Mouse (Mus musculus) layer of hippocampus, adult 8-10 months (tissue): ENCODE data around the gene Barx1. TPM values are rescaled to one million over a fixed set of nuclear protein-coding genes. Genes with fewer than 3 reads are reported as not detected.
A peak's percentile ranks its signal among the peaks of the same experiment; 100 is the strongest.

Experiments
- DNase-seq, 2 experiments: peaks; one replicate each; pipeline ENCODE4 v3.0.0; 2022; ENCODE audit warnings: low spot score in 2 of 2
- total RNA-seq, 4 experiments: library from RNA; stranded (reverse); gene quantifications; 2 replicates each; pipeline ENCODE4 v1.2.4; 2022

Gene Barx1
- total RNA-seq, 4 experiments from 2014 or later = not detected

DNA sequence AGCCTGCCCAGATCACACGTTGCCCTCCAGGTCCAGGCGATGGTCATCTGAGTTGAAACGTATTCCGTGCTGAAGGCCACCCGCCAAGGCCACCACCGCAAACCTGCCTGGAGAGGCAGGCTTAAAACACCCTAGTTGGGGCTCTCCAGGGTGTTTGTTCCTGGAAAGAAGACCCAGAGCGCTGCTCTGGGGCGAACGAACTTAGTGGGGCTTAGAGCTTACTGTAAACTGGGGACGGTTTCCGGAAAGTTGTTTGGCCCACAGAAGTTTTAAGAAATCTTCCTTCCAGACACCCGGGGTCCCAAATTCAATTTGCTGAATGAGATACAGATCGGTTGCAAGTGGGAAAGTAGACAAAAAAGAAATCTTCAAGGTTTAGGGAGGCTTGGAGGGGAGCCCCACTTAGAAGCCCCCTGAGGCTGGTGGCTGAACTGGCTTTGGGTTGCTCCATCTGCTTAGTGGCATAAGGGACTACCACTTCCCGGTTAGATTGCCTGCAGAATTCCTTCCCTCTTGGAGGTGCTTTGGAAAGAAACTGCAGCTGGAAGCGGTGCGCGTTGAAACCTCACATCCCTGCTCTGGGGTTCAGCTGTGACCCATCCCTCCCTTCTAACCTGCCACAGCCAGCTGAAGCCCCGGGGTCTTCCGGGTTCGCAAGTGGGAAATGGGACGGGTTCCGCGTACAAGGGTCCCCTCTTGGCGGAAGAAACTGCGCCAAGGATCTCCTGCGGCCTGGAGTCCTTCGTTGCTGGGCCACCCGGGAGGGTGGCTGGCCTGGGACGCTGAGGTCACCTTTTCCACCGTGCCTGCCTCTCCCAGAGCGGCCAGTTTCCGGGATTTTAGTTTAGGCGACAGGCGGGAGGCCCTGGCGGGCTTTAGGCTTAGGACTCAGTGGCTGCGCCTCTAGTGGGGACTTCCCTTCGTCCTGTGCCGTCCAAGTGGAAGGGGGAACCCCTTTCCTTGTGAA lies 3.3 kb upstream of the Barx1 start:
- no peak for DNase-seq

DNA sequence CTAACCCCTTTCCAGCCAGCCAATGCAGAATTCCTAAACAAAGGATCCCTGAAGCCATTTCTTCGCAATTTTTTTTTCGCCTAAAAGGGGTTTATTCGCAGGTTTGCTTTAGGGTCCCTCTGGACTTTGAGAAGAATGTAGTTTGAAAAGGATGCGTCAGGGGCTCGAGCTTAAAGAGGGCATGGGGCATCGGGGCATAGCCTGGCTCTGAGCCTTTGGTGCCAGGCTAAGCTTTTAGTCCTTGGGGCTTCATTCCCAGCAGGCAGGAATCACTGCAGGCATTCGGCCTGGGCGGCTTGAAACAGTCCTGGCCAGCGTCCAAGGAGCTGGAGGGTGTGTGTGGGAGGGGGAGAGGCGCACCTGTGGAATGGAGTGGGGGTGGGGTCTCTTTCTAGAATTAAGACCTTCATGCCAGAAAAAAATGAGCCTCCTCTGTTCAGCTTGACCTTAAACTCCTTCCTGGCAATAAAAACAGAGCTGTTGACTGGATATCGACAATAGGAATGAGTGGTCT lies 2.5 kb upstream of the Barx1 start:
- DNase-seq = no peak

DNA sequence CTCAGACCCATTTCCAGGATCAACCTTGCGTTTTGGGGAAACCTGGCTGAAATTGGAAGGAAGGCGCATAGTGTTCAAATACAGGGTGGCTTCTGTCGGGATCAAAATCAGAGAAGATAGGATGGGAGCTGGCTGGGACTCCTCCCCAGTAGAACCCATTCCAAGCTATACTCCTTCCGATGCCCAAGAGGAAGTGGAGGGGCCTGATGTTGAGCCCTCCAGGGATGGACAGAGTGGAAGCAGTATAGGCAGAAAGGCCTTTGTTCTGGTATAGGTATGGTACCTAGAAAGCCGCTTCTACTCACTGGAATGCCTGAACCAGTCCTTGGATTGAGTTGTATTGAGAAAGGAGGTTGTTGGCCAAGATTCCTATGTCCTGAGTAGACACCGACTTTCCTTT lies 2.1 kb upstream of the Barx1 start:
- DNase-seq = no peak

DNA sequence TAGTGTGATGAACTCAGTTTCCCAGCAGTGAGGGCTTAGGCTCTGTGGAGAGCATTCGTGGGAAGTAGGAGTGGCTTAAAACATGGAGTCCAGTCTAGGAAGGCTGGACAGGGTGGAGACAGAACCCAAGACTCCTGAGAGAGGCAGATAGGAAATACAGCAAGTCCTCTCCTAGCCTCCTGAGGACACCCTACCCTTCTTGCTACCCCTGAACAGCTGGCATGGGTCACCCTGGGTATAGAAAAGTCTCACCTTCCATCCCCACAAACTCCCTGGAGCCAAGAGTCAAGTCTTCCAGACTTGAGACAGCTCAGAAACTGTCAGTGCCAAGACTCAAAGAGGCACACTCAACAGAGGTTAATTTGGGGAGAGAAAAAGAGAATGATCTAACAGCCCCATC lies 1.2 kb upstream of the Barx1 start:
- DNase-seq = no peak

DNA sequence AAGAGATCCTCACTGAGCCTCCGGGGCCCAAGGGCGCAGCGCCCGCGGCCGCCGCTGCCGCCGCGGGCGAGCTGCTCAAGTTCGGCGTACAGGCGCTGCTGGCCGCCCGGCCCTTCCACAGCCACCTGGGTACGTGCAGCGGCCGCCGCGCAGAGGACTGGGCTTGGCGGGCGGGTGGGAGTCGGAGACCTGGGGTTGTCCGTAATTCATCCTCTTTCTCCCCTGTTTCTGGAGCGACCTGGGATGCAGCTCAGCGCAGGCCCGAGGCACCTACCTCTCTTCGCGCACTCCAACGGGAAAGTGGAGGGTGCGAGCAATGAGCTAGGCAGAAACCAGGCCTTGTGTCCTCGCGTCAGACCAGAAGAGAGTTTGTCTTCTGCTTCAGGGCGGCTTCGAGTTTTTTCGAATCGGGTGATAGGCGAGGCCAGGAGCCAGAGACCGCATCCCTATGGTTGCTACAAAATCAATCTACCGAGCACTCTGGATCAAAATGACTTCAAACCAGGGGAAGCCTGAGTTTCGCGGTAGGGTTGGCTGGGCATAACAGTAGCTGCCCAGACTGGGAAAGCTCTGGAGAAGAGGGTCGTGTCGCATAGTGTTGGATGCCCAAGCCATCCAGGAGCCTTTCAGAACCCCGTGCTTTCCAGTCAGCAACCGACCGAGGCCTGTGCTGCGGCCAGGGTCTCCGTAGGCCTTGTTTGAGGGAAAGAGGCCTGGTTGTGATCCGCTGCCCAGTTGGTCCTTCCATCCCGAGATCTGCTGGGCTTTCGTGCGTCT lies 601 bp downstream of the Barx1 start:
- DNase-seq = no peak

DNA sequence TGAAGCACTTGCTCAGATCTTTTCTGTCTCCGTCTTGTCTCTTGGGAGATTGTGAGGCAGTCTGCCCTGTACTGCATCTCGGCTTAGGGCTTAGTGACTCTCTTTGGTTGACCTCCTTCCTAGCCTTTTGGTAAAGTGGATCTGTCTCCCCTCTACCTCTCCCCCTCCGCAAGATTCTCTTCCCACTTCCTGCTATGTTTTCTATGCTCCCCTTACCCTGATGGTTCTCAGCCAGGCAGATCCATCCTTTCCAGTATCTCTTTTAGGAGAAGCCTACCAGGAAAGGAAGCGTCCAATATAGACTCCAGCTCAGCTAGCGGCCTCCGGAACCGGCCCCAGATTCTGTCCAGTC lies 1.2 kb downstream of the Barx1 start:
- no peak for DNase-seq

DNA sequence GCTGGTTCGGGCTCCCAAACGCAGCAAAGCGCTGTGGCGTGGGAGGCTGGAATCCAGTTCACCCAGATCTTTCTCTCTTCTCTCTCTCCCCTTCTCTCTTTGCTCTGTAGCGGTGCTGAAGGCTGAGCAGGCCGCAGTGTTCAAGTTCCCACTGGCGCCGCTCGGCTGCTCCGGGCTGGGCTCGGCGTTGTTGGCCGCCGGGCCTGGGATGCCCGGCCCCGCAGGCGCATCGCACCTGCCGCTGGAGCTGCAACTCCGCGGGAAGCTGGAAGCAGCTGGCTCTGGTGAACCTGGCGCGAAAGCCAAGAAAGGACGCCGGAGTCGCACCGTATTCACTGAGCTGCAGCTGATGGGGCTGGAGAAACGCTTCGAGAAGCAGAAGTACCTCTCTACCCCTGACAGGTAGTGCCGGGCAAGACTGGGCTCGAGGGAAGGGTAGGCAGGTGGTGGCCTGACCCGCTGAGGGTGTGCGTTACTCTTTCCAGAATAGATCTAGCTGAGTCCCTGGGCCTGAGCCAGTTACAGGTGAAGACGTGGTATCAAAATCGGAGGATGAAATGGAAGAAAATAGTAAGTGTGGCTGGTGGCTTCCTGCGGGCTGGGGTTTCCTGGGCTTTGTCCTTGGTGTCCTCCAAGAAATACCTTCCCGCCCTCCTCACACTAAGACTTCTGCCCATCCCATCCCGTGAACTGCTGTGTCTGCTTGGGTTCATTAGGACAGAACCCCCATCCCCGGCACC lies 2.3 kb downstream of the Barx1 start:
- no peak for DNase-seq

DNA sequence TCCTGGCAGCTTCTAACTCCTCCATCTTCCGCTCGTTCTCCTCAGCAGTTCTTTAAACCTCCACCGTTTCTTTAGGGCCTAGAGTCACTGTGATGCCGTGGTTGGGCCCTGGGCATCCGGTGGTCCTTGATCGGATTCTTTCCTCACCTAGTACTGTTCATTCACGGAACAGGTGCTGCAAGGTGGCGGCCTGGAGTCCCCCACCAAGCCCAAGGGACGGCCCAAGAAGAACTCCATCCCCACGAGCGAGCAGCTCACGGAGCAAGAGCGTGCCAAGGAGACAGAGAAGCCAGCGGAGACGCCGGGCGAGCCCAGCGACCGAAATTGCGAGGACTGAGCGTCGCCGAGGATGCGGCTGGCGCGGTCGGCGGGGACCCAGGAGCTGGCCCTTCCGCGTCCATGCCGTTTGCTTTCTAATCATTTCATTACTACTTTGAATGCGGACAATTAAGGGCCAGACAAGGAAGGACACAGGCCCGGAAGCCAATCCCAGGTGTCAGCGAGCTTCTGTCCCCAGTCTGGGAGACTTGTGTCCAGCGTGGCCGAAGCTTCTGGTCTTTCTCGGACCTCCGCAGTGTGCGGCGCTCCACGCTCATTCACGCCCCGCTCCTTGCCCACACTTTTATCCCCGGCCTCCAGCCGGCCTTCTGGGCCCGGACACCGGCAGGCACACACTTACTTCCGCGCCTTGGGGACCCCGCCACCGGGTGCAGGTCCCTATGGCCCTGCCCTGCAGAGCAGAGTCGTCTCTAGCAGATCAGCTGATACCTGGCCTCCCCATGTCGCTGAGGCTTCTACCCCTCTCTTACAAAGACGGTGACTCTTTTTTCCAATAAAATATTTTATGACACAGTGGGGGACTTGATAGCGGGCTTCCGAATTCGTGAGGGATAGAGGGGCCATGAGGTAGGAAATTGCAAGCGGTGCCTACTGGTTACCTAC lies 3.1 kb downstream of the Barx1 start:
- DNase-seq = no peak

DNA sequence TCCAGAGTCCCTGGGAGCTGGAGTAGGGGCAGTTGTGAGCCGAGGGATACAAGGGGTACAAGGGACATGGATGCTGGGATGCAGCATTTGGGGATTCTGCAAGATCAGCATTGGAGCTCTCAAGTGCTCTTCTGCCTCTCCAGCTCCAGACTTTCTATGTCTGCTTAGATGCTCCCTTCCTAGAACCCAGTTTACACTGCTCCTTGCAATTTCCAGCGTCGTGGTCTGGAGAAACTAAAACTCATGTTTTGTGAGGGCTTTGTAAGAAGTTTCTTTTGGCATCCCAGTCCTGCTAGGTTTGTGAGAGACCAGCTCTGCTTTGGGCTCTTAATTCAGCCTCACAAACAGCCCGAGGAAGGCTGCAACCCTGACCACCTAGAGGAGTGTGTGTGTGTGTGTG lies 4.7 kb downstream of the Barx1 start:
- DNase-seq = no peak

DNA sequence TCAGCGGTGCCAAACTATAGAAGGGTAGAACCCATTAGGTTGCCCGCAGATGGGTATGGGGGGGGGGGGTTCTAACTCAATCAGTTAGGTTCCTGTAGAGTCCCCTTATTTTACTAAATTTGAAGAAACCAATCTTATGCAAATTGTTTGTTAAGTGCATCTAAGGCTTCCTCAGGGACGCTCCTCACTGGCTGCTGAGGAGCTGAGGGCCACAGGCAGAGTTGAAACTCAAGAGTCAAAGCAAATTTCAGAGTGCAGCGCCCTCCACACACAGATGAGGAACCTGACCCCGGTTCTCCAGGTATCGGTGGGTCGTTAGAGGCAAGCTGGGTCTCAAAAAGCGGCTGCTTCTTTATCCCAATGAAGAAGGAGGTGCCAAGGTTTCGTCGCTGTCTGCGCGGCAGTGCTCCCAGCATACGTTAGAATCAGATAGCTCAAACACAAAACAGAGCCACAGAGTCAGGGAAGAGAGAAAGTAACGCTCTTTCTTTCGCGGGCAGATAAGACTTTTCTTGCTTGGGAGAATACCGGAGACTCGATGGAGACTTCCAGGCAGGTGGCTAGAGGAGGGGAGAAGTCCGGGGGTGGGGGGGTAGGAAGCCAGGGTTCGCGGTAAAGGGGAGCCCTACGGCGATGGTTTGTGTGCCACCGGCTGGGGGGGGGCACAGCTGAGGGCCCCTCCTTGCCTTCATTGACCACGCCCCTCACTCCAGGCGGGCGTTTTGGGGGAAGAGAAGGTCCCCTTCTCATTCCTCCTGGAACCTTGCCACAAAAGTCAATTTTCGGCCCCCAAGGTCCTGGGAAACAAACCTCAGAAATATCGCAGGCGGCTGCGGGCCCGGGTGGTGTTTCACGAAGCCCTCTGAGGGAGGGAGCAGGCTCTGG lies 5.5 kb downstream of the Barx1 start:
- DNase-seq = no peak

DNA sequence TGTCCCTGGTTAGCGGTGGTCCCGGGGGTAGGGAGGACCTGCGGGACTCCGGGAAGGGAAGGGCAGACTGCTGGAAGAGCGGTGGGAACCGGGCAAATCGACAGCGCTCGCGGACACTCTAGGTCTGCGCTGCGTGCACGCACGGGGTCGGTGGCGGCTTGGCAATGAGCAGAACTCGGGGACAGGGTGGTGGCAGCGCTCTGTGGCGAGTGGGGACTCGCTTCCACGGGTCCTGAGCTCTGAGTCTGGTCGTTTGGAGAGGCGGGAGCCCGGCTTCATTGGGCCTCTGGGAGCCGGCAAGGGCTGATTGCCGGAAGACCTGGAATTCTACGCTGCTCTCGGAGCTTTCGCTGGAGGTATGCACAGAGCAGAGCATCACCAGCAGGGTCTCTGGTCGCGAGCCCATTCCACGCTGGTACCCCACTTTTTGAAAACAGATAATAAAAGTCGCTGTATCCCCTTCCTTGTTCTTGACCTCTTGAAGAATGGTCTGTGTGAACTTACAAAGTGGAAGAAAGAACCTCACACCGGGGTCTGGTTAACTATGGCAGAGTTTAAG lies 6.3 kb downstream of the Barx1 start:
- no peak for DNase-seq

DNA sequence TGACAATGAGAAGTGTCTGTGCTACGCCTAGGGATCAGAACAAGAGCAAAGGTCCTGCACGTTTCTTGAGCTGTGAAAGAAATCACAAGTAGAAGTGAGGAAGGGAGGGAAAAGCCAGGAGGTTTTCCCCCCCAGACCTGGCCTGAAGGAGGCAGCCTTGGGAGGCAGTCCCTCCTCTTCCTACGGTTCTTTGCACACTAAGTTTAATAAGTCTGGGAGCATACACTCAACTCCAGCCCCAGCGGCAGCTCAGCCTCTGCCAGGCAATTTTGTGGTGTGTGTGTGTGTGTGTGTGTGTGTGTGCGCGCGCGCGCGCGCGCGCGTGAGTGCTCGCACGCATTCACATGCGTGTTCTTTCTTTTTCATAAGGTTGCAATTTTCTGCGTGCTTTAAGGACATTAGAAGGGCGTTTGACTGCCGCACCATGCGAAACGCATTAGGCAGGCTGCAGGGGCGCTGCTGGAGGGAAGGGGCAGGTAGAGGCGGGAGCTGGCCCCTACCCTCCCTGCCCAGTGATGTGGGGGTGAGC lies 9.6 kb downstream of the Barx1 start:
- no peak for DNase-seq

DNA sequence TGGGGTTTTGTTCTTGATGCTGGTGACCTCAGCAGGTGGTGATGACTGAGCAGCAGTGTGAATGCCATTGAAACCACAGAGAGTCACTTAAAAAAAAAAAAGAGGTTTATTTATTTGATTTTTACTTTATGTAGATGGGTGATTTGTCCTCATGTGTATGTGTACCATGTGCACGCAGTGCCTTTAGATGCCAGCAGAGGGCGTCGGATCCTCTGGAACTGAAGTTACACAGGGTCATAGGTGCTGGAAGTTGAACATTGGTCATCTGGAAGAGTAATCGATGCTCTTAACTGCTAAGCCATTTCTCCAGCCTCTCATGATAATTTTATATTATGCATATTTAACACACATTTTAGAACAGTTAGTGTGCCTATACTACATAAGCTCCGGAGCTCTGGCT lies 11.8 kb downstream of the Barx1 start:
- no peak for DNase-seq

DNA sequence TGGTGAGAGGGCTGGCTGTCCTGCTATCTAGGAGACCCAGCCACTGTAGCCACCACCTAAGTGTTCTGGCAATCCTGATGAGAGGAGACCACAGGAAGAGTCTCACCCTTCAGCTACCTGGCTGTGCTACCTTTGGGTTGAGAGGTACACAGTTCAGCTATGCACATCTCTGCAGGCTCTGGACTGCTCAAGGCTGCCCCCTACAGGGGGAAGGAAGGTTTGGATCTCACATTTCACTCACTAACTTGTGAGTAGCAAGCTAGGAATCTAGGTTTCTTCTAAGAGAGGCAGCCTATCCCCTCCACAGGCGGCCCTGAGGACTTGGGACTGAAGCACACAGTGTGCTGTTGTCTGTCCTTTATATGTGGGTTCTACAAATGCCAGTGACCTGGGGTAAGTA lies 16.6 kb downstream of the Barx1 start:
- no peak for DNase-seq

DNA sequence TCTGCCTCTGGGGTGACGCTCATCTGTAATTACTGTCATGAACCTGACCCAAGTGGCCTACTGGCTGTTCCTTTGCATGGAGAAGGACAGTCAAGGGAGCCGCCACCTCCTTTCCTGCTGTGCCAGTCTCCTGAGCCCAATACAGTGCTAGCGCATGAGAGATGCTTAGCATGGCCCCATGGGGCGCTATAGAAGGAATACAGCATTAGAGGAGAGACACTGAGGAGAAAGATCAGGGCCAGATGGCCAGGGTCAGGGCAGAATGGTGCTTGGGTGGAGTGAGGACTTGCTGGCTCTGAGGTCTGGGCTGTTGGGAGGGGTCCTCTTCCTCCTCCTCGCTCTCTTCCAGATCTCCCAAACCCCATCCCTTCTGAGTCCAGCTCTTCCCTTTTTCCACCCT lies 23.9 kb downstream of the Barx1 start:
- DNase-seq = no peak

DNA sequence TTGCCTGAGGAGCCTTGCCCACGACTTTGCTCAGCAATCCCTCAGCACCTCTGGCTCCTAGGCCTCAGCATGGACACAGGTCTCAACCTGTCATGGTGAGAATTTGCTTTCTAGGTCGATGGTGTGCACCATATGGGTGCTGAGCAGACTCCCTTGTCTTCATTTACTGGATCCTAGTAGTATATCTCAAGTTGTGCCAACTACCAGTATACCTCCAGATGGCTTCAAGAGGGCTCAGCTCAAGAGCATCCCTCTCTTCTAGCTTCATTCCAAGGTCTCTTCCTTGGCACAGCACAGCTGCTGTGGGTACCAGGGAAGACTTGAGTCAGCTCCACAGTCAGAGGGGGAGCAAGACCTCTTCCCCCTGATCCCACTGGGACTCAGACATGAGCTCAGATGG lies 29.2 kb downstream of the Barx1 start:
- DNase-seq = no peak

DNA sequence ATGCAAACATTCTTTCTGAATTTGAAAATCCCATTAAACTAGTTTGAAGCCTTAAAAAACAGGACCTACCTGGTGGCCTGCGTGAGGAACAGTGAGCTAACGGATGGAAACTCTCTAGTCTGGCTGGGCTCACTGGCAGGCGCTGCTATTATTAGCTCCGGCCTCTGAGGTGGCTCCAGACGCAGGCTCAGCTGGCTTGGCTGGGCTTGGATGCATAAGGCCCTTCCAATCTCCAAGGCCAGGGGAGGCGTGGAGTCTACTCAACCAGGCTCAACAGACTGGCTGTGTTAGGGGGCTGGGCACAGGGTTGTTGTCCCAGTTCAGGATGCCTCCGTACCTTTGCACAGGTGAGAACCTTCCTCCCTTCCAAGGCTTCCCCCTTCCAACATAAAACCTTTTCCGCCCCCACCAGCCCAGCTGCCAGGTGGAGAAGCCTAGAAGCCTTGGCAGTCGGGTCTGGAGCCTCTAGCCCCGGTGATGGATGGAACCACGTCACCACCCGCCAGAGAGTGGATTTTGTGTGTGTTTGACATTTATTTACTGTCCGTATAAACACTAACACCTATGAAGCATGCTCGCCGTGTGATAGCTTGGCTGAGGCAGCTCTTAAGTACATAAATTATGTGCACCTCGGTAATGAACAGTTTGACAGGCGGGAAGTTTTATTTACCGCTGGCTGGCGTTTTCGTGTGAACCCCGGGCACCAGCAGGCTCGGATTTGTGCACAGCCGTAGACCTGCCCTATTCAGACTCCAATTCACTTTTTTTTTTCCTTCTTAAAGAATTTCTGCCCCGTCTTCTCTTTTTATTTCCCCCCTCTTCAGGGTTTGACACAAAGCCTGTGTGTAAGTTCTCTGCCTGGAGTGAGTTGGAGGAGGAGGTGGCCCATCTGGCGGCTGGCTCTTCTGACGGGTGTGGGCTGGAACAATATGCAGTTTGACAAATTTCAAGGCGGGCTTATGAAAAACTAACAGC lies 31.6 kb downstream of the Barx1 start:
- peak; percentile 35 to 49 for DNase-seq
